Mouse (Mus musculus) spleen, adult 2 months (tissue): Measurements from ENCODE around the gene Pacs2. TPM values are rescaled to one million over a fixed set of nuclear protein-coding genes. Genes with fewer than 3 reads are reported as not detected.

ENCODE experiments used
- DNase-seq, 2 experiments: peaks; one replicate each; pipeline versions ENCODE4 v3.0.0 to v3.0.0-alpha.2; 2012 to 2021; ENCODE audit warnings: low spot score in 2 of 2, low read depth in 1 of 2
- H3K27ac ChIP-seq: fragments of 200-500 bp; 2 replicates; pipeline ENCODE4 v1.5.1; 2012; ENCODE audit warnings: low read length, inconsistent platforms; ENCODE audit not compliant: insufficient read depth
- H3K27me3 ChIP-seq: fragments of 200-500 bp; 2 replicates; pipeline ENCODE4 v1.6.1; 2012; ENCODE audit warnings: mild to moderate bottlenecking, moderate library complexity, low read length, inconsistent platforms; ENCODE audit not compliant: control insufficient read depth, insufficient read depth
- H3K36me3 ChIP-seq: fragments of 200-500 bp; 2 replicates; pipeline ENCODE4 v1.6.1; 2012; ENCODE audit warnings: mild to moderate bottlenecking, low read length, inconsistent platforms; ENCODE audit not compliant: control insufficient read depth, insufficient read depth
- H3K4me1 ChIP-seq: fragments of 200-500 bp; 2 replicates; pipeline ENCODE4 v1.6.1; 2011; ENCODE audit warnings: inconsistent platforms; ENCODE audit not compliant: control insufficient read depth, insufficient read depth, insufficient read length
- H3K4me3 ChIP-seq: fragments of 200-500 bp; 2 replicates; pipeline ENCODE4 v1.5.1; 2011; ENCODE audit warnings: mild to moderate bottlenecking, inconsistent platforms; ENCODE audit not compliant: insufficient read depth, insufficient read length; ENCODE audit errors: extremely low read depth
- CTCF ChIP-seq: fragments of 200-500 bp; IDR thresholded peaks from 2 replicates; pipeline ENCODE4 v1.5.1; 2011; ENCODE audit warnings: mild to moderate bottlenecking, inconsistent platforms; ENCODE audit not compliant: insufficient read depth, insufficient read length, insufficient replicate concordance; ENCODE audit errors: extremely low read depth
- POLR2A ChIP-seq: fragments of 200-500 bp; IDR thresholded peaks from 2 replicates; pipeline ENCODE4 v1.6.1; 2011; ENCODE audit warnings: low read depth, low read length, inconsistent platforms
- WGBS: fragments of 180-500 bp; shearing (Covaris S2); methylation state at CpG from one replicate; pipeline ENCODE4 v1.1.7; 2018; 5-methylcytosine and 5-hydroxymethylcytosine counted together
- polyA plus RNA-seq: library from polyadenylated mRNA; depleted of rRNA; stranded (reverse); fragments of >200 nt; gene quantifications from 2 replicates; pipeline ENCODE4 v1.2.3, GENCODE M21; 2012; rRNA removed

Gene Pacs2
- polyA plus RNA-seq, result 29.1 and 38.6 TPM in 2 replicates

DNA sequence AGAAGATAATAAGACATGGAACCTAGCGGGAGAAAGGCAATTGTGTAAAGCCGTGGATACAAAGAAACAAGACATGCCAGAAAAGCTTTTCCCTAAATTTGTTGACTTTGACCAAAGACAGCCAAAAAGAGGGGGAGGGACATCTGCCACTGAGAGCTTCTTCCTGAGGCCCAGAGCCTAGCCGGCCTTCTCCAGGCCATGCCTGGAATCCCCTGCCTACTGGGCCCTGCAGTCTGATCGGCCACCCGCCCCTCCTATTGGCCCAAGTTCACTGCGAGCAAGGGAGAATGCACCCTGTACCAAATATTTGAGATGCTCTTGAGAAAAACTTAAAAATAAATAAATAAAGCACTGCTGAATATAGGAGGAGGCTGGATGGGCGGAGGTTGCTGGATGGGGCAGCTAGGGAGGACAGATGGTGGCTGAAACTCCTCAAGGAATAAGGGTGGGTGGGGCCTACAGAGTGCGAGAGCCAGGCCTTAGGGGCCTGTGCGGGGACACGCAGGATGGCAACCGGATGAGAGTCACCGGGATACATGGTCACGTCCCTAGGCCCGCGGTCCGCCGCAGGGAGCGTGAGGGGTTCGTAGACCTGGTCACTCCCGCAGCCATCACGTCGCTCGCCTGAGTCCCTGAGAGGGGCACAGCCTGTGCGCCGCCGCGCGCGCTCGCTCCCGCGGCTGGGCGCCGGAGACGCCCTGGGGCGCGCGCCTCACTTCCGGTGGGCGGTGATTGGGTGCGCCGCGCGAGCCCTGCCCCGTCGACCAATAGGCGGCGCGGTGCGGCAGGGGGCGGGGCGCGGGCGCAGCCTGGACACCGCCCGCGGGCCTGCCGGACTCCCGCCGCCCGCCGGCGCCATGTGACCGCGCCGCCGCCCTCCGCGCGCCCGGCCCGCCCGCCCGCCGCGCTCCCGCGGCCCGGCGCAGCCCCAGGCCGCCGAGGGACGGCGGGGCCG is at the start of gene Pacs2:
Pacs2 (plus strand) TSS at position 905 of the 955 bp plus-strand sequence.
- H3K4me3 ChIP-seq, result peak within 1 kb of the TSS; percentile 77
- peak; percentile 70 to 92 for DNase-seq
- peaks cover 10% of the 10 kb centered on the region for H3K4me1 ChIP-seq
- H3K27me3 ChIP-seq, result no peaks in the 10 kb centered on the region
- H3K36me3 ChIP-seq, result no peaks in the 10 kb centered on the region
- WGBS, result 8% methylated on average over 62 of the region's 85 CpGs
- TF ChIP-seq CTCF (no peak), POLR2A (peak; percentile 89)
- H3K27ac ChIP-seq, result peak within 1 kb of the TSS; percentile 60

DNA sequence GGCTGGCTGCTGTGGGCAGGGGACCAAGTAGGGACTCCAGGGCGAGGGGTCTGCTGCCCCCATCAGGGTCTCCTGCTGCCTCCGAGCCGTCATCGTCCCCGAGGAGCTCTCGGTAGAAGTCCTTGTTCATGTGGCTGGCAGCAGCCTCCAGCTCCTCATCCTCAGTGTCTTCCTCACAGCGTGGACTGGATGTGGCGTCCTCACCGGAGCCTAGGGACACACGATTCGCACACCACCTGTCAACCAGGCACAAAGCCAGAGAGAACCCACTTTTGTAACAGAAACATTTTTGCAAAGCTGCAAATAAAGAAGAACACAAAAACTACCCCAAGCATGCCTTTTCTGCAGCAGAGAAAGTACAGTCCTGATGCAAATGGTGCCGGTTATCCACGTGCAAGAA is 48.5 kb upstream of the Pacs2 start:
- Histone ChIP-seq H3K4me3 (no peak overlapping the region), H3K27ac (no peak overlapping the region), H3K36me3 (peaks cover 63% of the 10 kb centered on the region), H3K27me3 (no peaks in the 10 kb centered on the region), H3K4me1 (no peaks in the 10 kb centered on the region; the same call in 1 of the 2 replicates)
- no peak for DNase-seq
- WGBS, result 95% methylated on average over 13 of the region's 13 CpGs
- TF ChIP-seq POLR2A (no peak), CTCF (no peak)

DNA sequence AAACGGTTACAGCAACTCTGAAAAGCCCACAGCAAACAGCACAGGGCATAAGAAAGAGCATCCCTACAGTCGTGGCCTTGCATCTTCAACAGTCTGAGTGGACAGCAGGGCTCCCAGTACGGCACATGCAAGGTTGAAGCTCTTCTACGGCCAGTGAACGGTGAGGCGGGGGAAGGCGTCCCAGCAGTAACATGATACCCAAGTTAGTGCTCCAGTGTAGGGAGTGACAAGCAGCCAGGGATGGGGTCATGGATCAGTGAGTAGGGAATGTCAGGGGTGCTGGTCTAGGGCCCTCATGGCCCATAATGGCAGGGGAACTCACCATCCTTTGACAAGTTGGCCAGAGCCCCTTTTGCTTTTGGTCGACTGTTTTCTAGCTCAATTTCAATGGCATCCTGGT is 45.4 kb upstream of the Pacs2 start:
- no peak for TF ChIP-seq POLR2A
- H3K36me3 ChIP-seq, result peaks cover 49% of the 10 kb centered on the region
- no peaks in the 10 kb centered on the region for H3K27me3 ChIP-seq
- no peaks in the 10 kb centered on the region; the same call in 1 of the 2 replicates for H3K4me1 ChIP-seq
- H3K4me3 ChIP-seq, result no peak overlapping the region
- no peak for DNase-seq
- 91% methylated on average over 8 of the region's 8 CpGs for WGBS
- no peak overlapping the region for H3K27ac ChIP-seq

DNA sequence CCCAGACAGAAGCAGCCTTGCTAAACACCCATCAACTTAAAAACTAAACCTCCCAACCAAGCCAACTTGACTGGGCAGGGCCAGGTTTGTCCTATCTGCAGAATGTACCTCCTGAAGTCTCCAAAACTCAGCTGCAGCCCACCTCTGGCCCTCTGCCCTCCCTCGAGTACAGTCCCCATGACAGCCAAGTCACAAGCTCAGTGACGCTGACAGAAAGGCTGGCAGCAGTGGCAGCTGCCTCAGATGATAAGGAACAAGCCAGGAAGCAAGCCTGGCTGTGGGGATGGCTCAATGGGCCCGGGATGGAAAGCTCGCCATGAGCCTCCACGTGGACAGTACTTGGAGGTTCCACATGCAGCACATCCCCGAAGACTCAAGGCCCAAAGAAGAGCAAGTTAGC is 44.7 kb upstream of the Pacs2 start:
- TF ChIP-seq CTCF, result no peak
- TF ChIP-seq POLR2A, result no peak
- Histone ChIP-seq H3K4me3 (no peak overlapping the region), H3K36me3 (peaks cover 42% of the 10 kb centered on the region), H3K27ac (no peak overlapping the region), H3K27me3 (no peaks in the 10 kb centered on the region), H3K4me1 (no peaks in the 10 kb centered on the region; the same call in 1 of the 2 replicates)
- DNase-seq, result no peak
- 89% methylated on average over 6 of the region's 6 CpGs for WGBS

DNA sequence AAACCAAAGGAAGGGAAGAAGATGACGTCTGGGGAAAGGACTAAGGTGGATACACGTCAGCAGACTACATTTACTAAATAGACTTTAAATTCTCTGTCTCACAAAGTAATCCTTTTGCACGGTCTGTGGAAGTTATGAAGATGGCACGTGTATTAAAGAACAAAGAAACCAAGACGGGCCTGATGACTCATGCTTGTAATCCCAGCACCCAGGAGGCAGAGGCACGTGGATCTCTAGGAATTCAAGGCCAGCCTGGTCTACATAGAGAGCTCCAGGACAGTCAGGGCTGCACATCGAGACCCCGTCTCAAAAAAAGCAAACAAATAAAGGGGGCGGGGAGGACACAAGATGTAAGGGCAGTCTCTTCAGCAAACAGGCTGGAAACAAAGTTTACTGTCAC is 39.6 kb upstream of the Pacs2 start:
- 95% methylated on average over 9 of the region's 9 CpGs for WGBS
- H3K27me3 ChIP-seq, result no peaks in the 10 kb centered on the region
- H3K4me3 ChIP-seq, result no peak overlapping the region
- H3K36me3 ChIP-seq, result peaks cover 27% of the 10 kb centered on the region
- H3K27ac ChIP-seq, result no peak overlapping the region
- no peak for DNase-seq
- TF ChIP-seq POLR2A, result no peak
- no peak for TF ChIP-seq CTCF
- H3K4me1 ChIP-seq, result no peaks in the 10 kb centered on the region

DNA sequence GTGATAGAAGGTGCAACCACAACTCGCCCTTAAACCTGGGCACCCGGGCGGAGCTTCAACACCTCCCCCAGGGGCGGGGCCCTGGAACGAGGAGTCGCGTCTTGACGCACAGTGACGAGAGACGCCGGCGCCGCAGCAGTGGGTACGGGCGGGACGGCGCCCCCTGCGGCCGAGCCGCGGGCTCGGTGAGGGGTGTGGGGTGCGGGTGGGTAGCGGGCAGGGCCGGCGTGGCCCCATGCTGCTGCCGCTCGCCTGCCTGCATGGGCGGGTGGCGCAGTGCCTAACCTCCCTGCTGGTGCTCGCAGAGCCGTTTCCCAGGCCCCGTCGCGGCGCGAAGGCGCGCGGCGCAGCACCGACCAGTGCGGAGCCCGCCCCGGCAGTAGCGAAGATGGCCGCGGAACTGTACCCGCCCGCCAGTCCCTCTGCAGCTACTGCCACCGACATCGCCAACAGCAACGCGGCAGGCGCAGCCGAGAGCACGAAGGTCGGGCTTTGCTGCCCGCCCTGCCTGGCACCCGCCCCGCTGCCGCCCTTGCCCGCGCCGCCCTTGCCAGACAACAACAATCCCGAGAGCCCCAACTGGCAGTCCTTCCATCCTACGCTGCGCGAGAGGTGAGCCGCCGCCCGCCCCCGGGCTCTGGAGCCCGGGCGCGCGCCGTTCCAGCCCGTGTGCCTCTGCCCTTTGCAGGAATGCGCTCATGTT is 37.8 kb upstream of the Pacs2 start, which contains the start of gene Btbd6:
Btbd6 (plus strand) TSS at position 112 of the 703 bp plus-strand sequence.
- peak within 1 kb of the TSS; percentile 84 for H3K4me3 ChIP-seq
- no peaks in the 10 kb centered on the region for H3K4me1 ChIP-seq
- 1% methylated on average over 75 of the region's 80 CpGs for WGBS
- no peaks in the 10 kb centered on the region for H3K27me3 ChIP-seq
- peak; percentile 57; the same call in 1 of the 2 replicates for TF ChIP-seq CTCF
- peak; percentile 54 for TF ChIP-seq POLR2A
- H3K36me3 ChIP-seq, result peaks cover 20% of the 10 kb centered on the region
- H3K27ac ChIP-seq, result peak within 1 kb of the TSS; percentile 88
- peak; percentile 85 to 89 for DNase-seq
